Mouse (Mus musculus): ENCODE results near the gene Gusb. TPM values are rescaled to one million over a fixed set of nuclear protein-coding genes. Genes with fewer than 3 reads are reported as not detected.
A peak's percentile ranks its signal among the peaks of the same experiment; 100 is the strongest.
"Not testable (repeated sequence)": the region's sequence is repeated elsewhere in the genome, so short reads cannot be mapped to it uniquely, and the experiment has no call there.

The Gusb gene
- polyA plus RNA-seq, 1 experiment = 46.2 TPM

GRCm38 (mm10) chr5:130046589-130046988 lies 43.7 kb upstream of the Gusb start:
- no peaks in the 10 kb centered on the region; the same call in 1 of the 2 replicates for H3K4me1 ChIP-seq (ENCODE audit: control insufficient read depth, insufficient read depth, insufficient read length)
- 93% methylated on average over 10 of the region's 10 CpGs for WGBS
- DNase-seq (ENCODE audit: low read depth in 1 of 2, low spot score in 2 of 2) = no peak
- TF ChIP-seq CTCF (IDR thresholded peaks at IDR 0.05; ENCODE audit: extremely low read depth, insufficient read depth, insufficient read length, insufficient replicate concordance) (no peak), POLR2A (IDR thresholded peaks at IDR 0.05; ENCODE audit: low read depth, low read length) (no peak)
- H3K27me3 ChIP-seq (ENCODE audit: control insufficient read depth, insufficient read depth, low read length) = no peaks in the 10 kb centered on the region
- peaks cover 38% of the 10 kb centered on the region for H3K36me3 ChIP-seq (ENCODE audit: control insufficient read depth, insufficient read depth, low read length)
- H3K4me3 ChIP-seq (ENCODE audit: extremely low read depth, insufficient read depth, insufficient read length) = no peak overlapping the region
- H3K27ac ChIP-seq (ENCODE audit: insufficient read depth, low read length) = no peak overlapping the region

GRCm38 (mm10) chr5:130046100-130046499 lies 43.3 kb upstream of the Gusb start:
- no peak for DNase-seq (ENCODE audit: low read depth in 1 of 2, low spot score in 2 of 2)
- no peak overlapping the region for H3K4me3 ChIP-seq (ENCODE audit: extremely low read depth, insufficient read depth, insufficient read length)
- H3K36me3 ChIP-seq (ENCODE audit: control insufficient read depth, insufficient read depth, low read length) = peaks cover 37% of the 10 kb centered on the region
- 82% methylated on average over 7 of the region's 7 CpGs for WGBS
- no peak overlapping the region for H3K27ac ChIP-seq (ENCODE audit: insufficient read depth, low read length)
- TF ChIP-seq CTCF (IDR thresholded peaks at IDR 0.05; ENCODE audit: extremely low read depth, insufficient read depth, insufficient read length, insufficient replicate concordance) (no peak), POLR2A (IDR thresholded peaks at IDR 0.05; ENCODE audit: low read depth, low read length) (no peak)
- no peaks in the 10 kb centered on the region; the same call in 1 of the 2 replicates for H3K4me1 ChIP-seq (ENCODE audit: control insufficient read depth, insufficient read depth, insufficient read length)
- H3K27me3 ChIP-seq (ENCODE audit: control insufficient read depth, insufficient read depth, low read length) = no peaks in the 10 kb centered on the region

- WGBS = 76% methylated on average over 7 of the region's 7 CpGs
- H3K36me3 ChIP-seq (ENCODE audit: control insufficient read depth, insufficient read depth, low read length) = peaks cover 40% of the 10 kb centered on the region
- no peaks in the 10 kb centered on the region; the same call in 1 of the 2 replicates for H3K4me1 ChIP-seq (ENCODE audit: control insufficient read depth, insufficient read depth, insufficient read length)
- DNase-seq (ENCODE audit: low read depth in 1 of 2, low spot score in 2 of 2) = no peak
- TF ChIP-seq CTCF (IDR thresholded peaks at IDR 0.05; ENCODE audit: extremely low read depth, insufficient read depth, insufficient read length, insufficient replicate concordance) = peak; percentile 53; the same call in 1 of the 2 replicates
- no peak for TF ChIP-seq POLR2A (IDR thresholded peaks at IDR 0.05; ENCODE audit: low read depth, low read length)
- no peak overlapping the region for H3K27ac ChIP-seq (ENCODE audit: insufficient read depth, low read length)
- no peak overlapping the region for H3K4me3 ChIP-seq (ENCODE audit: extremely low read depth, insufficient read depth, insufficient read length)
- no peaks in the 10 kb centered on the region for H3K27me3 ChIP-seq (ENCODE audit: control insufficient read depth, insufficient read depth, low read length)
These were observed 41.4 kb upstream of the Gusb start for GRCm38 (mm10) chr5:130044201-130044695.

GRCm38 (mm10) chr5:130043741-130044140 lies 40.9 kb upstream of the Gusb start:
- no peak overlapping the region for H3K4me3 ChIP-seq (ENCODE audit: extremely low read depth, insufficient read depth, insufficient read length)
- TF ChIP-seq CTCF (IDR thresholded peaks at IDR 0.05; ENCODE audit: extremely low read depth, insufficient read depth, insufficient read length, insufficient replicate concordance) (no peak), POLR2A (IDR thresholded peaks at IDR 0.05; ENCODE audit: low read depth, low read length) (no peak)
- WGBS = 89% methylated on average over 3 of the region's 3 CpGs
- H3K27ac ChIP-seq (ENCODE audit: insufficient read depth, low read length) = no peak overlapping the region
- no peaks in the 10 kb centered on the region for H3K27me3 ChIP-seq (ENCODE audit: control insufficient read depth, insufficient read depth, low read length)
- H3K36me3 ChIP-seq (ENCODE audit: control insufficient read depth, insufficient read depth, low read length) = peaks cover 36% of the 10 kb centered on the region
- H3K4me1 ChIP-seq (ENCODE audit: control insufficient read depth, insufficient read depth, insufficient read length) = no peaks in the 10 kb centered on the region; the same call in 1 of the 2 replicates
- no peak for DNase-seq (ENCODE audit: low read depth in 1 of 2, low spot score in 2 of 2)

GRCm38 (mm10) chr5:130041262-130041661 lies 38.4 kb upstream of the Gusb start:
- Histone ChIP-seq H3K27me3 (ENCODE audit: control insufficient read depth, insufficient read depth, low read length) (no peaks in the 10 kb centered on the region), H3K4me3 (ENCODE audit: extremely low read depth, insufficient read depth, insufficient read length) (no peak overlapping the region), H3K4me1 (ENCODE audit: control insufficient read depth, insufficient read depth, insufficient read length) (no peaks in the 10 kb centered on the region), H3K27ac (ENCODE audit: insufficient read depth, low read length) (no peak overlapping the region), H3K36me3 (ENCODE audit: control insufficient read depth, insufficient read depth, low read length) (peaks cover 33% of the 10 kb centered on the region)
- no peak for DNase-seq (ENCODE audit: low read depth in 1 of 2, low spot score in 2 of 2)
- 80% methylated on average over 4 of the region's 4 CpGs for WGBS
- TF ChIP-seq POLR2A (IDR thresholded peaks at IDR 0.05; ENCODE audit: low read depth, low read length) (no peak), CTCF (IDR thresholded peaks at IDR 0.05; ENCODE audit: extremely low read depth, insufficient read depth, insufficient read length, insufficient replicate concordance) (no peak)

- H3K36me3 ChIP-seq (ENCODE audit: control insufficient read depth, insufficient read depth, low read length) = peaks cover 31% of the 10 kb centered on the region
- no peak for DNase-seq (ENCODE audit: low read depth in 1 of 2, low spot score in 2 of 2)
- no peaks in the 10 kb centered on the region for H3K27me3 ChIP-seq (ENCODE audit: control insufficient read depth, insufficient read depth, low read length)
- H3K4me1 ChIP-seq (ENCODE audit: control insufficient read depth, insufficient read depth, insufficient read length) = no peaks in the 10 kb centered on the region
- no peak overlapping the region for H3K27ac ChIP-seq (ENCODE audit: insufficient read depth, low read length)
- no peak overlapping the region for H3K4me3 ChIP-seq (ENCODE audit: extremely low read depth, insufficient read depth, insufficient read length)
- TF ChIP-seq POLR2A (IDR thresholded peaks at IDR 0.05; ENCODE audit: low read depth, low read length) = no peak
- TF ChIP-seq CTCF (IDR thresholded peaks at IDR 0.05; ENCODE audit: extremely low read depth, insufficient read depth, insufficient read length, insufficient replicate concordance) = no peak
- 95% methylated on average over 4 of the region's 4 CpGs for WGBS
These were observed 37.9 kb upstream of the Gusb start for GRCm38 (mm10) chr5:130040797-130041196.

GRCm38 (mm10) chr5:130037752-130038455 lies 35.1 kb upstream of the Gusb start:
- Histone ChIP-seq H3K27me3 (ENCODE audit: control insufficient read depth, insufficient read depth, low read length) (no peaks in the 10 kb centered on the region), H3K4me3 (ENCODE audit: extremely low read depth, insufficient read depth, insufficient read length) (no peak overlapping the region), H3K4me1 (ENCODE audit: control insufficient read depth, insufficient read depth, insufficient read length) (no peaks in the 10 kb centered on the region), H3K36me3 (ENCODE audit: control insufficient read depth, insufficient read depth, low read length) (peaks cover 28% of the 10 kb centered on the region), H3K27ac (ENCODE audit: insufficient read depth, low read length) (no peak overlapping the region)
- 82% methylated on average over 19 of the region's 19 CpGs for WGBS
- DNase-seq (ENCODE audit: low read depth in 1 of 2, low spot score in 2 of 2) = peak in 1 of 2 experiments; percentile 30
- TF ChIP-seq CTCF (IDR thresholded peaks at IDR 0.05; ENCODE audit: extremely low read depth, insufficient read depth, insufficient read length, insufficient replicate concordance) (peak; percentile 55; the same call in 1 of the 2 replicates), POLR2A (IDR thresholded peaks at IDR 0.05; ENCODE audit: low read depth, low read length) (no peak)

GRCm38 (mm10) chr5:130036300-130036699 lies 33.5 kb upstream of the Gusb start:
- not testable (repeated sequence) for H3K27ac ChIP-seq (ENCODE audit: insufficient read depth, low read length); H3K4me1 ChIP-seq (ENCODE audit: control insufficient read depth, insufficient read depth, insufficient read length); H3K27me3 ChIP-seq (ENCODE audit: control insufficient read depth, insufficient read depth, low read length); H3K4me3 ChIP-seq (ENCODE audit: extremely low read depth, insufficient read depth, insufficient read length); DNase-seq (ENCODE audit: low read depth in 1 of 2, low spot score in 2 of 2)
- H3K36me3 ChIP-seq (ENCODE audit: control insufficient read depth, insufficient read depth, low read length) = peaks cover 20% of the 10 kb centered on the region
- WGBS = 77% methylated on average over 2 of the region's 2 CpGs

All from spleen, adult 2 months (tissue).